Mouse (Mus musculus) stomach, embryonic 16.5 days (tissue): ENCODE data around the gene Ess2. TPM values are rescaled to one million over a fixed set of nuclear protein-coding genes. Genes with fewer than 3 reads are reported as not detected.

ENCODE experiments used
- ATAC-seq: fragments of 200-750 bp; cut with Nextera tagmentation; 2 replicates; pipeline ENCODE4 v1.8.0; 2017; ENCODE audit warnings: moderate number of reproducible peaks, moderate TSS enrichment; ENCODE audit not compliant: insufficient read depth, low FRiP score
- H3K27ac ChIP-seq: fragments of 300-500 bp; sonication (generic); 2 replicates; pipeline ENCODE4 v1.5.1; 2014; ENCODE audit warnings: low read length
- H3K27me3 ChIP-seq: fragments of 300-500 bp; sonication (generic); 2 replicates; pipeline ENCODE4 v1.6.1; 2014; ENCODE audit warnings: low read length, control low read depth, mixed read lengths; ENCODE audit not compliant: control insufficient read depth, insufficient read depth
- H3K36me3 ChIP-seq: fragments of 300-500 bp; sonication (generic); 2 replicates; pipeline ENCODE4 v1.6.1; 2014; ENCODE audit warnings: low read length; ENCODE audit not compliant: control insufficient read depth, insufficient read depth
- H3K4me1 ChIP-seq: fragments of 300-500 bp; sonication (generic); 2 replicates; pipeline ENCODE4 v1.6.1; 2014; ENCODE audit warnings: low read length, control low read depth, mixed read lengths; ENCODE audit not compliant: control insufficient read depth, insufficient read depth
- H3K4me2 ChIP-seq: fragments of 300-500 bp; sonication (generic); 2 replicates; pipeline ENCODE4 v1.6.1; 2014; ENCODE audit warnings: low read depth, low read length, mixed read lengths
- H3K4me3 ChIP-seq: fragments of 300-500 bp; sonication (generic); replicated peaks from 2 replicates; pipeline ENCODE4 v1.5.1; 2014; ENCODE audit warnings: mild to moderate bottlenecking, low read length
- H3K9ac ChIP-seq: fragments of 300-500 bp; sonication (generic); 2 replicates; pipeline ENCODE4 v1.6.1; 2014; ENCODE audit warnings: low read length
- H3K9me3 ChIP-seq: fragments of 300-500 bp; sonication (generic); replicated peaks from 2 replicates; pipeline ENCODE4 v1.6.1; 2016; ENCODE audit warnings: low read length, control low read depth; ENCODE audit not compliant: control insufficient read depth
- WGBS: fragments of 180-500 bp; shearing (Covaris S2); extraction: QIAGEN DNeasy Blood & Tissue Kit; methylation state at CpG from one replicate; pipeline ENCODE4 v1.1.7; 2014; 5-methylcytosine and 5-hydroxymethylcytosine counted together
- polyA plus RNA-seq: library from polyadenylated mRNA; unstranded; fragments of >200 nt; fragmentation: Nextera tagmentation; extraction: Ambion mirVana; gene quantifications from 2 replicates; pipeline ENCODE4 v1.2.1, GENCODE M21; 2015

Gene Ess2
- polyA plus RNA-seq, 1 experiment from 2014 or later = 31.3 TPM

- peaks cover 22% of the 10 kb centered on the region for H3K4me1 ChIP-seq
- peak overlapping the region; percentile 88 for H3K27ac ChIP-seq
- peak overlapping the region; percentile 95 for H3K4me3 ChIP-seq
- peak overlapping the region; percentile 92 for H3K9ac ChIP-seq
- H3K36me3 ChIP-seq = peaks cover 8% of the 10 kb centered on the region; the same call in 1 of the 2 replicates
- ATAC-seq = peak; percentile 22
- no peaks in the 10 kb centered on the region for H3K27me3 ChIP-seq
- WGBS = under 1% methylated on average over 69 of the region's 72 CpGs
- H3K4me2 ChIP-seq = peak overlapping the region; percentile 97
- H3K9me3 ChIP-seq = no peaks in the 10 kb centered on the region
Measured at GRCm38 (mm10) chr16:17927351-17928082, 16.4 kb upstream of the Ess2 start.

GRCm38 (mm10) chr16:17922163-17922538 lies 11.0 kb upstream of the Ess2 start:
- ATAC-seq = 0 out of 2 replicates have a peak, but pooled peaks have one; percentile 1

DNA sequence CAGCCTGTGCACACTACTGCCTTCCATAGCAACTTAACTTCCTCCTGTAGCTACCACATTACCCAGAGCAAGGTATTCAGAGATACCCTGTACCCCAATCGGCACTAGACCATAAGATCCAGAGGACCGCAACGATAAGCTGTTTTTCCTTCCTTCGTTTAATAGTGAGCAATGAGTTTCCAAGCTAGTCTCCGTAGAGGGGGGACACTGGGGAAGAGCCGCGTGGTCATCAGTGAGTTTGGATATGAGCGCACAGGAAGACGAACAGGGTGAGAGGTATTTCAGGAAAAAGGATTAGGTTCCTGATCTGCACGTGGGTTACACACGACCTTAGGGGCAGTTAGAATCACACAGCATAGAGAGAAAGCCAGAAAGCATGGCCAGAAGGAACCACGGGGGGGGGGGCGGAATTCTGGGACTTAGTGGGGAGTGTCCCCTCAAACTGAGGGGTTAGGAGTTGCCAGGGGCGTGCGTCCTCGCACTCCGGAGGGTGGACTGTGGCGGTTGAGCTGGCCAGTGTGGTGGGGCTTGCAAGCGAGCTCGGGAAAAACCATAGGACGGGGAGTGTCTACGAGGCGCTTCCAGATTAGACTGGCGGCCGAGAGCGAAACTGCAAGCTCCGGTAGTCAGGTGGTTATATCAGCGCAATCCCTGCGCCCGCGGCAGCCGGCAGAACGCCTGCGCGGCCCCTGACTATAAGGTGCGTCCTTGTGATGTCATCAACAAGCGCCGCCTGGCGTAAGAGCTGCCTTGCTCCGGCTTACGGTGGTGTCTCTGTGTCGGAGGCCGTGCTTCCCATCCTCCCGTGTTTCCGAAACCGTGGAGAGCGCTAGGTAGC lies 10.4 kb upstream of the Ess2 start:
- ATAC-seq = peak; percentile 93
- Histone ChIP-seq H3K27me3 (peaks cover 23% of the 10 kb centered on the region), H3K4me3 (peak overlapping the region; percentile 60), H3K36me3 (peaks cover 8% of the 10 kb centered on the region; the same call in 1 of the 2 replicates), H3K9me3 (no peaks in the 10 kb centered on the region), H3K4me1 (peaks cover 17% of the 10 kb centered on the region), H3K27ac (peak overlapping the region; percentile 92), H3K4me2 (peak overlapping the region; percentile 91), H3K9ac (peak overlapping the region; percentile 83)
- under 1% methylated on average over 47 of the region's 47 CpGs for WGBS

More at GRCm38 (mm10) chr16:17922163-17922538, 11.0 kb upstream of the Ess2 start:
- Histone ChIP-seq H3K9ac (peak overlapping the region; percentile 76), H3K4me1 (peaks cover 23% of the 10 kb centered on the region), H3K27ac (peak overlapping the region; percentile 34), H3K9me3 (no peaks in the 10 kb centered on the region), H3K4me2 (peak overlapping the region; percentile 91), H3K36me3 (peaks cover 8% of the 10 kb centered on the region; the same call in 1 of the 2 replicates), H3K27me3 (peaks cover 17% of the 10 kb centered on the region), H3K4me3 (peak overlapping the region; percentile 60)
- WGBS = under 1% methylated on average over 14 of the region's 14 CpGs

- Histone ChIP-seq H3K4me1 (peaks cover 15% of the 10 kb centered on the region), H3K27me3 (peaks cover 33% of the 10 kb centered on the region), H3K4me3 (no peak overlapping the region), H3K27ac (no peak overlapping the region), H3K4me2 (peak overlapping the region; percentile 91; the same call in 1 of the 2 replicates), H3K9ac (peak overlapping the region; percentile 56), H3K36me3 (peaks cover 8% of the 10 kb centered on the region; the same call in 1 of the 2 replicates), H3K9me3 (no peaks in the 10 kb centered on the region)
- 13% methylated on average over 20 of the region's 20 CpGs for WGBS
- no peak for ATAC-seq
Measured at GRCm38 (mm10) chr16:17920586-17920985, 9.4 kb upstream of the Ess2 start.

DNA sequence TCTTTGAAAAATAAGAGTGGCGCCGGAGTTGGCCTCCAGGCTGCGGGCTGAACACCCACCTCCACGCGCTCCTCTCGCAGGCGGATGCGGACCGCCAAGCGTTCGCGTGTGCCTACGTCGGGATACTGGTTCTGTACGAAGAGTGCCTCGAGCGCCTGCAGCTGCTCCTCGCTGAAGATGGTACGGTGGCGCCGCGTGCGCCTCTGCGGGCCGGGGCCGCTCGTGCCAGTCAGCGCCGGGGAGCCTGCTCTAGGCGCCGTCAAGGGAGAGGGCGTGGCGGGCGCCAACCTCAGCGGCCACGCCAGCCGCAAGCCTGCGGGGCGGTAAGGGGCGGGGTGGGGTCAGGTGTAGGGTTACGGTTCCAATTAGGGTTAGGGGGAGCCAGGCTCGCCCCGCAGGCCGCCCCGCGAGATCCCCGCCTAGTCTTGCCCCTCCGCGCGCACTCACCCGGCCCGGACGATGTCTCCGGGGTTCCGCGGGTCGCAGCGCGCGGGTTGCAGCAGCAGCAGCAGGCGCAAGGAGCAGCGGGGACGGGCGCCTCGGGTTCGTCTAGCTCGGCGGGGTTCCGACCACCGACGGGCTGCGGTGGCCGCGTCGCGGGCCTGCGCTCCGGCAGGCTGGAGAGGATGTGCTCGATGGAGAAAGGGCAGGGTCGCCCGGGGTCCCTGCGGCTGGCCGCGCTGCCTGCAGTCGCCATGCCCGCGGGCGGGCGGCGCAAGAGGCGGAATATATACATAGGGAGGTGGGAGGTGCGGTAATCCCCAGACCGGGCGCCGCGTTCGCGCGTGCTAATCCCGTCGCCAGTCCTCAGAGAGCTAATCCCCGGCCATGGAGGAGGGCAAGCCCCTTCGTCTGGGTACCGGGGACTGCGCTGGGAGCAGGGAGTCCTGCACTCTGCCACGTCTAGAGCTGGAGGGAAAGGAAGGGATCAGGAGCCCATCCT lies 3.4 kb upstream of the Ess2 start, which contains the start of gene Gsc2:
TSS of gene Gsc2 (minus strand) at position 753 of the 943 bp plus-strand sequence.
- H3K27ac ChIP-seq = no peak within 1 kb of the TSS
- under 1% methylated on average over 102 of the region's 106 CpGs for WGBS
- H3K36me3 ChIP-seq = no peaks in the 10 kb centered on the region
- peak within 1 kb of the TSS; percentile 74 for H3K4me2 ChIP-seq
- H3K4me3 ChIP-seq = peak within 1 kb of the TSS; percentile 47
- H3K27me3 ChIP-seq = peaks cover 65% of the 10 kb centered on the region
- H3K9ac ChIP-seq = peak within 1 kb of the TSS; percentile 55
- peaks cover 13% of the 10 kb centered on the region for H3K4me1 ChIP-seq
- ATAC-seq = no peak
- no peaks in the 10 kb centered on the region for H3K9me3 ChIP-seq

- WGBS = 90% methylated on average over 14 of the region's 14 CpGs
Measured at GRCm38 (mm10) chr16:17898462-17898861, 12.7 kb downstream of the Ess2 start, which contains the start of the genes Dgcr2 and Tssk2. TSS of gene Dgcr2 (minus strand) at chr16:17898562. TSS of gene Tssk2 (plus strand) at chr16:17898637.

GRCm38 (mm10) chr16:17896091-17896490 lies 15.1 kb downstream of the Ess2 start:
- no peaks in the 10 kb centered on the region for H3K27me3 ChIP-seq
- no peak overlapping the region for H3K9ac ChIP-seq
- no peak for ATAC-seq
- H3K4me2 ChIP-seq = no peak overlapping the region
- H3K4me3 ChIP-seq = no peak overlapping the region
- H3K36me3 ChIP-seq = 0 out of 2 replicates have a peak, but pooled peaks cover 4% of the 10 kb centered on the region
- H3K9me3 ChIP-seq = no peaks in the 10 kb centered on the region
- H3K4me1 ChIP-seq = peaks cover 11% of the 10 kb centered on the region
- no peak overlapping the region for H3K27ac ChIP-seq

More at GRCm38 (mm10) chr16:17898462-17898861, 12.7 kb downstream of the Ess2 start, which contains the start of the genes Dgcr2 and Tssk2:
- H3K27ac ChIP-seq = no peak within 1 kb of the TSS
- no peak within 1 kb of the TSS for H3K4me3 ChIP-seq
- H3K4me1 ChIP-seq = no peaks in the 10 kb centered on the region
- no peak within 1 kb of the TSS for H3K4me2 ChIP-seq
- H3K9ac ChIP-seq = no peak within 1 kb of the TSS
- no peaks in the 10 kb centered on the region for H3K9me3 ChIP-seq
- ATAC-seq = no peak
- peaks cover 18% of the 10 kb centered on the region for H3K36me3 ChIP-seq
- H3K27me3 ChIP-seq = no peaks in the 10 kb centered on the region

- Histone ChIP-seq H3K27ac (no peak within 1 kb of the TSS), H3K4me1 (peaks cover 22% of the 10 kb centered on the region), H3K27me3 (no peaks in the 10 kb centered on the region), H3K36me3 (no peaks in the 10 kb centered on the region), H3K4me2 (no peak within 1 kb of the TSS), H3K9me3 (no peaks in the 10 kb centered on the region), H3K9ac (no peak within 1 kb of the TSS), H3K4me3 (no peak within 1 kb of the TSS)
- no peak for ATAC-seq
- 81% methylated on average over 2 of the region's 2 CpGs for WGBS
Measured at GRCm38 (mm10) chr16:17893923-17894322, 17.2 kb downstream of the Ess2 start, which contains the start of gene Tssk1. TSS of gene Tssk1 (plus strand) at chr16:17894223.
